In genomic region chr4:53159767-53160166, GRCm38 (mm10) we compare ENCODE assay signal across 8 mouse cellular contexts. TPM values are rescaled to one million over a fixed set of nuclear protein-coding genes. Genes with fewer than 3 reads are reported as not detected.
DNase-seq lines count a peak whose midpoint lies in the region; ATAC-seq lines count a peak whose summit lies in the region.

Gene Abca1, minus strand, starts transcription at chr4:53159895.

- DNase-seq in adrenal gland, adult (ENCODE audit: inconsistent age in 2 of 2, low spot score in 1 of 2) = peak; percentile 95 to 98
- DNase-seq in embryo, embryonic 10 days (ENCODE audit: low spot score) = peak; percentile 92
- DNase-seq in gastrocnemius, postnatal 36 days = peak; percentile 82 to 89
- DNase-seq in intestine, embryonic 14.5 days (ENCODE audit: low spot score) = peak; percentile 89
- peak; percentile 89 to 98 for DNase-seq in left cerebral cortex, postnatal 10 days (ENCODE audit: extremely low spot score in 1 of 2, low spot score in 2 of 2)
- peak; percentile 94 to 95 for DNase-seq in right cerebral cortex, postnatal 10 days (ENCODE audit: low spot score in 2 of 2)
- peak; percentile 96 for DNase-seq in urinary bladder, postnatal 14 days (ENCODE audit: low spot score)

- peaks cover 8% of the 10 kb centered on the region; the same call in 1 of the 2 replicates for H3K4me1 ChIP-seq in intestine, embryonic 14.5 days (replicated peaks; ENCODE audit: control insufficient read depth, insufficient read depth, low read length)

- peak within 1 kb of the TSS; percentile 43; the same call in 1 of the 2 replicates for H3K27ac ChIP-seq in intestine, embryonic 14.5 days (ENCODE audit: low read depth)

- H3K9ac ChIP-seq in intestine, embryonic 14.5 days (ENCODE audit: low read length) = peak within 1 kb of the TSS; percentile 52

- intact Hi-C loops in gastrocnemius, postnatal 36 days (cut with DNase I) = loop anchor here (2.0 kb wide), 1 partner anchor 37 kb away; no protein-coding TSS in a partner anchor
- intact Hi-C loops in left cerebral cortex, postnatal 10 days (cut with DNase I) = loop anchor here (2.0 to 5.0 kb wide), 3 partner anchors 38 to 195 kb away; no protein-coding TSS in a partner anchor

- no peaks in the 10 kb centered on the region for H3K36me3 ChIP-seq in intestine, embryonic 14.5 days (ENCODE audit: control insufficient read depth, insufficient read depth, low read length)

- H3K4me2 ChIP-seq in intestine, embryonic 14.5 days (ENCODE audit: low read length) = peak within 1 kb of the TSS; percentile 83

- under 1% methylated on average over 37 of the region's 37 CpGs for WGBS in intestine, embryonic 14.5 days

- H3K27me3 ChIP-seq in intestine, embryonic 14.5 days (replicated peaks; ENCODE audit: control insufficient read depth, insufficient read depth, low read length) = no peaks in the 10 kb centered on the region

- no peaks in the 10 kb centered on the region for H3K9me3 ChIP-seq in intestine, embryonic 14.5 days (ENCODE audit: control insufficient read depth, low read length)

- H3K4me3 ChIP-seq in intestine, embryonic 14.5 days (ENCODE audit: low read depth, low read length) = peak within 1 kb of the TSS; percentile 55

- peak; percentile 98 for ATAC-seq in intestine, embryonic 14.5 days (replicated peaks; ENCODE audit: low FRiP score, low TSS enrichment, low read depth)
- peak; percentile 92 for ATAC-seq in megakaryocyte progenitor cell, adult 5-6 weeks (replicated peaks; ENCODE audit: poor library complexity)

RNA-seq across cellular contexts. Expression of gene Abca1, which starts in this region (rescaled TPM):
- 1 to 10 TPM; 6.3 to 7.2 TPM for total RNA-seq in gastrocnemius, postnatal 36 days (2021)
- polyA plus RNA-seq in intestine, embryonic 14.5 days (2014; fragmentation: Nextera tagmentation; extraction: Ambion mirVana) = 4.4 and 5.1 TPM in 2 replicates
- 10 to 100 TPM; 30.1 to 30.2 TPM for total RNA-seq in left cerebral cortex, postnatal 10 days (2021)
- total RNA-seq in megakaryocyte progenitor cell, adult 5-6 weeks (2015) = 1.2 and 1.8 TPM in 2 replicates
- total RNA-seq in megakaryocyte progenitor cell, adult 5-6 weeks (2017) = 1.8 and 1.9 TPM in 2 replicates

Comparison
In these comparisons a context has a peak if more than half of its experiments do, and no peak if none do; other contexts are left out.
1. Peak in every context shown above with its lines: DNase-seq, ATAC-seq, H3K4me3 ChIP-seq and H3K27ac ChIP-seq.